Mouse (Mus musculus) brain, embryonic 14.5 days (tissue): ENCODE measurements around the gene Htt. TPM values are rescaled to one million over a fixed set of nuclear protein-coding genes. Genes with fewer than 3 reads are reported as not detected.

ENCODE experiments used
- DNase-seq: peaks from one replicate; pipeline ENCODE4 v3.0.0-alpha.2; 2011; ENCODE audit warnings: low read depth
- CTCF ChIP-seq: fragments of 200-500 bp; IDR thresholded peaks from 2 replicates; pipeline ENCODE4 v1.5.1; 2012; ENCODE audit warnings: inconsistent platforms, mild to moderate bottlenecking, moderate library complexity, borderline replicate concordance; ENCODE audit not compliant: insufficient read depth, insufficient read length; ENCODE audit errors: extremely low read depth
- POLR2A ChIP-seq: fragments of 200-500 bp; IDR thresholded peaks from 2 replicates; pipeline ENCODE4 v1.6.1; 2012; ENCODE audit warnings: mild to moderate bottlenecking, inconsistent platforms, borderline replicate concordance; ENCODE audit not compliant: poor library complexity, insufficient read depth, insufficient read length, severe bottlenecking; ENCODE audit errors: extremely low read depth
- polyA plus RNA-seq: library from polyadenylated mRNA; depleted of rRNA; stranded (reverse); fragments of >200 nt; gene quantifications from 2 replicates; pipeline ENCODE4 v1.2.3, GENCODE M21; 2012

Gene Htt
- polyA plus RNA-seq, 1 experiment, result 32.2 TPM

GRCm38 (mm10) chr5:34896697-34897453 lies 135.3 kb downstream of the Htt start:
- TF ChIP-seq POLR2A (no peak), CTCF (no peak)
- DNase-seq, result no peak

- TF ChIP-seq CTCF, result no peak
- TF ChIP-seq POLR2A, result no peak
- DNase-seq, result no peak
Observed at GRCm38 (mm10) chr5:34899787-34900469, 138.4 kb downstream of the Htt start.

GRCm38 (mm10) chr5:34902371-34902770 lies 140.8 kb downstream of the Htt start:
- no peak for TF ChIP-seq POLR2A
- TF ChIP-seq CTCF, result no peak
- no peak for DNase-seq

GRCm38 (mm10) chr5:34902811-34903385 lies 141.4 kb downstream of the Htt start:
- DNase-seq, result peak; percentile 81
- peak; percentile 8; the same call in 1 of the 2 replicates for TF ChIP-seq CTCF
- no peak for TF ChIP-seq POLR2A

GRCm38 (mm10) chr5:34904412-34904811 lies 142.9 kb downstream of the Htt start:
- no peak for DNase-seq
- TF ChIP-seq CTCF (no peak), POLR2A (no peak)

- TF ChIP-seq POLR2A (no peak), CTCF (no peak)
- DNase-seq, result no peak
Observed at GRCm38 (mm10) chr5:34907230-34907629, 145.7 kb downstream of the Htt start.

GRCm38 (mm10) chr5:34907910-34908725 lies 146.6 kb downstream of the Htt start, which contains the start of gene Msantd1:
Gene Msantd1, plus strand, starts transcription at chr5:34908012.
- DNase-seq, result no peak
- TF ChIP-seq CTCF, result no peak
- no peak for TF ChIP-seq POLR2A

- no peak for TF ChIP-seq POLR2A
- TF ChIP-seq CTCF, result no peak
- no peak for DNase-seq
Observed at GRCm38 (mm10) chr5:34908726-34909633, 147.4 kb downstream of the Htt start.

GRCm38 (mm10) chr5:34909634-34910503 lies 148.3 kb downstream of the Htt start:
- no peak for DNase-seq
- TF ChIP-seq POLR2A, result no peak
- no peak for TF ChIP-seq CTCF

GRCm38 (mm10) chr5:34910504-34910815 lies 148.9 kb downstream of the Htt start:
- no peak for TF ChIP-seq CTCF
- no peak for TF ChIP-seq POLR2A
- DNase-seq, result no peak

GRCm38 (mm10) chr5:34915801-34916200 lies 154.3 kb downstream of the Htt start:
- TF ChIP-seq POLR2A, result no peak
- TF ChIP-seq CTCF, result peak; percentile 90
- peak; percentile 88 for DNase-seq
